Mouse (Mus musculus): ENCODE results near the gene Tpi1.
A peak's percentile ranks its signal among the peaks of the same experiment; 100 is the strongest.
"Not testable (repeated sequence)": the region's sequence is repeated elsewhere in the genome, so short reads cannot be mapped to it uniquely, and the experiment has no call there.

The Tpi1 gene

DNA sequence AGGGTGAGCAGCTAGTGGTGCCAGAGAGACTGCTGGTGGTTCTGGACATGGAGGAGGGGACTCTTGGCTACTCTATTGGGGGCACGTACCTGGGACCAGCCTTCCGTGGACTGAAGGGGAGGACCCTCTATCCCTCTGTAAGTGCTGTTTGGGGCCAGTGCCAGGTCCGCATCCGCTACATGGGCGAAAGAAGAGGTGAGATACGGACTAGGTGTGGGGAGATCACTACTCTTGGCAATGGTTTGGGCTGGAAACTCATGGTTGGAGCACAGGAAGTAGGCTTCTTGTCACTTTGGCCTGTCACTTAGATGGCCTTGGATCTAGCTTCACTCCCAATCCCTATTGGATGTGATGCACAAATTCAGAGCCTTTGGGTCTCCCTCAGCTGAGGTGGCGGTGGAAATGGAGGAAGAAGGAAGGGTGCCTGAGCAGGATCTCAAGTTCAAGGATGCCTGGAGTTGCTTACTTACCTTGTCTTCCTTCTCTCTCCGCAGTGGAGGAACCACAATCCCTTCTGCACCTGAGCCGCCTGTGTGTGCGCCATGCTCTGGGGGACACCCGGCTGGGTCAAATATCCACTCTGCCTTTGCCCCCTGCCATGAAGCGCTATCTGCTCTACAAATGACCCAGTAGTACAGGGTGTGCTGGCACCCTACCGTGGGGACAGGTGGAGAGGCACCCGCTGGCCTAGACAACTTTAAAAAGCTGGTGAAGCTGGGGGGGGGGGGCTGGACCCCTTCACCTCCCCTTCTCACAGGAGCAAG is 4.1 kb downstream of the Tpi1 start:
- no peak for DNase-seq (ENCODE audit: low read depth in 1 of 2, low spot score in 2 of 2)

DNA sequence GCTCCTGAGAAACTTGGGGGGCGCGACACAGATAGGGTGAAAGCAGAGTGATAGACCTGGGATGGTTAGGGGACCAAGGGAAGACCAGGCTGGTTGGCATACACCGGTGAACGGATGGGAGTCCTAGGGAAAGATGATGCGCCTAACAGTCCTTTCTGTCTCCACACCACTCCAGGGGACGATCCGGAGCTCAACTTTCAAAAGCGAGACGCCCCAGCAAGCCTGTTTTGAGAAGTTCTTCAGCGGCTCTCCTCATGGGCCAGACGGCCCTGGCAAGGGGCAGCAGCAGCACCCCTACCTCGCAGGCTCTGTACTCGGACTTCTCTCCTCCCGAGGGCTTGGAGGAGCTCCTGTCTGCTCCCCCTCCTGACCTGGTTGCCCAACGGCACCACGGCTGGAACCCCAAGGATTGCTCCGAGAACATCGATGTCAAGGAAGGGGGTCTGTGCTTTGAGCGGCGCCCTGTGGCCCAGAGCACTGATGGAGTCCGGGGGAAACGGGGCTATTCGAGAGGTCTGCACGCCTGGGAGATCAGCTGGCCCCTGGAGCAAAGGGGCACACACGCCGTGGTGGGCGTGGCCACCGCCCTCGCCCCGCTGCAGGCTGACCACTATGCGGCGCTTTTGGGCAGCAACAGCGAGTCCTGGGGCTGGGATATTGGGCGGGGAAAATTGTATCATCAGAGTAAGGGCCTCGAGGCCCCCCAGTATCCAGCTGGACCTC is 4.9 kb downstream of the Tpi1 start:
- DNase-seq (ENCODE audit: low read depth in 1 of 2, low spot score in 2 of 2), result peak in 1 of 2 experiments; percentile 70

DNA sequence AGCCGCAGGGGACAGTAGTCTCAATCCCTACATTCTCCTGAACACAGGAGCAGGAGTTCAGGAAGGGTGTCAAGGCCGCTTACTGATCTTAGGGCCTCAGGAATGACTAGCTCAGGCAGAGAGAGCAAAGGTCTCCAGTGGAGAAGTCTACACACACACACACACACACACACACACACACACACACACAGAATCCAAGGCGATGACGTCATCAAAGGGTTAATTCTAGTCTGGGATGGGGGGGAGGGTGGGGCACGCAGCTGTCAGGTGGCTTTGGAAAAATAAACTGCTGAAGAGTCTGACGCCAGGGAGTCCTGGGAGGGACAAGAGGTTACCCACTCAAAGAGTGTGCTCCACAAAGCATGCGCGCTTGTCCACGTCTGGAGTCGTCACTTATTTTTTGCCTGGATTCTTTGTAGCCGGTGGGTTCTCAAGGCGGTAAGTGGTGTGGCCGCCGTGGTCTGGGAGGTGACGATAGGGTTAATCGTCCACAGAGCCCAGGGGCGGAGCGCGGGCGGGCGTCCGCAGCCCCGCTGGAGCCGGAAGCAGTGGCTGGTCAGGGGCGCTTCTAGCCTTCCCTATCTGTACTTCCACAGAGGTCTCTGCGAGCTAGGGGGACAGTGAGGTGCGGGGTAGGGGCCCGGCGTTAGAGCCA is 5.6 kb downstream of the Tpi1 start, which contains the start of gene Spsb2:
Gene Spsb2, plus strand, starts transcription at position 304 of the 655 bp plus-strand sequence.
- DNase-seq (ENCODE audit: low read depth in 1 of 2, low spot score in 2 of 2), result no peak

DNA sequence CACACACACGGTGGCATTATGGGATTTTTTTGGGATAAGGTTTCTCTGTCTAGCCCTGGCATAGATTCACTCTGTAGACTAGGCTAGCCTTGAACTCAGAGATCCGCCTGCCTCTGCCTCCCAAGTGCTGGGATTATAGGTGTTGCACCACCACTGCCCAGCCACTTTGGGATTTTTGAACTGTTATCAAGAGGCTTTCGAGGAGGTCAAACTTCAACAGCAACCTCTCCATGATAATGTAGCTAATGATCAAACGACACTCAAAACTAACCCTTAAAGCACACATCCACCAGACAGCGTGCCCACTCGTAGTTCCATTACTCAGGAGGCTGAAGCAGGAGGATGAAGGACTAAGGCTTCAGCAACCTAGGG is 6.1 kb downstream of the Tpi1 start:
- DNase-seq (ENCODE audit: low read depth in 1 of 2, low spot score in 2 of 2), result no peak

DNA sequence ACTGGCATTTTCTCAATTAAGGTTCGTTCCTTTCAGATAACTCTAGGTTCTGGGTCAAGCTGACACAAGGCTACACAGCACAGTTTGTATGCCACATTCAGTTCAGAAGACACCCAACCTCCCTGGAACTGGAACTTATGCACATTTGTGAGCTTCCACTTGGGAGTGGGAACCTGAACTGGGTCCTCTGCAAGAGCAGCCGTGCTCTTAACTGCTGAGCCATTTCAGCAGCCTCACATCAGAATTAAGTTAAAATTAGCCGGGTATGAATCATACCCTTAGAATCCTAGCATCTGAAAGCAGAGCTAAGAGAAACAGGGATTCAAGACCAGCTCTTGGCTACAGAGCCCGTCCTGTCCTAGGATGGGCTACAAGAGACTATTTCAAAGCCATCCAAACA is 6.7 kb downstream of the Tpi1 start:
- DNase-seq (ENCODE audit: low read depth in 1 of 2, low spot score in 2 of 2), result no peak

DNA sequence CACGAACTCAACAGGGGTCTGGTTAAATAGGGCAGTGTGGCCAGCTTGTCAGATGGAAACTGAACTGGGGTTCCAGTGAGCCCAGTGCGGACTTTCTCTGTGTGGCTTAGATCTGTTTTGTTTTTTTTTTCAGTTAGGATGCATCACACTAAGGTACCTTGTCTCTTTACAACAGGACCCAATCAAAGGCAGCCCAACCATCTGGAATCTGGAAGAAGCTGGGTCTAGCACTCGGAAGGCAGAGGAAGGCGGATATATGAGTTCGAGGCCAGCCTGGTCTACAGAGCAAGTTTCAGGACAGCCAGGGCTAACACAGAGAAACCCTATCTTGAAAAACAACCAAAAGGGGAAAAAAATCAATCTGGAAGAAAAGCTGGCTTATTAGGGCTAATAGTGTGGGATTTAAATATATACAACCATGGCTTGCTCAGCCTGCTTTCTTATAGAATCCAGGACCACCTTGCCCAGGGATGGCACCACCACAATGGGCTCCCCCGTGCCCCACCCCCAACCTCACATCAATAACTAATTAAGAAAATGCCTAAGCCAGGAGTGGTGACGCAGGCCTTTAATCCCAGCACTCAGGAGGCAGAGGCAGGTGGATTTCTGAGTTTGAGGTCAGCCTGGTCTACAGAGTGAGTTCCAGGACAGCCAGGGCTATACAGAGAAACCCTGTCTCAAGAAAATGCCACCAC is 7.5 kb downstream of the Tpi1 start:
- no peak for DNase-seq (ENCODE audit: low read depth in 1 of 2, low spot score in 2 of 2)

DNA sequence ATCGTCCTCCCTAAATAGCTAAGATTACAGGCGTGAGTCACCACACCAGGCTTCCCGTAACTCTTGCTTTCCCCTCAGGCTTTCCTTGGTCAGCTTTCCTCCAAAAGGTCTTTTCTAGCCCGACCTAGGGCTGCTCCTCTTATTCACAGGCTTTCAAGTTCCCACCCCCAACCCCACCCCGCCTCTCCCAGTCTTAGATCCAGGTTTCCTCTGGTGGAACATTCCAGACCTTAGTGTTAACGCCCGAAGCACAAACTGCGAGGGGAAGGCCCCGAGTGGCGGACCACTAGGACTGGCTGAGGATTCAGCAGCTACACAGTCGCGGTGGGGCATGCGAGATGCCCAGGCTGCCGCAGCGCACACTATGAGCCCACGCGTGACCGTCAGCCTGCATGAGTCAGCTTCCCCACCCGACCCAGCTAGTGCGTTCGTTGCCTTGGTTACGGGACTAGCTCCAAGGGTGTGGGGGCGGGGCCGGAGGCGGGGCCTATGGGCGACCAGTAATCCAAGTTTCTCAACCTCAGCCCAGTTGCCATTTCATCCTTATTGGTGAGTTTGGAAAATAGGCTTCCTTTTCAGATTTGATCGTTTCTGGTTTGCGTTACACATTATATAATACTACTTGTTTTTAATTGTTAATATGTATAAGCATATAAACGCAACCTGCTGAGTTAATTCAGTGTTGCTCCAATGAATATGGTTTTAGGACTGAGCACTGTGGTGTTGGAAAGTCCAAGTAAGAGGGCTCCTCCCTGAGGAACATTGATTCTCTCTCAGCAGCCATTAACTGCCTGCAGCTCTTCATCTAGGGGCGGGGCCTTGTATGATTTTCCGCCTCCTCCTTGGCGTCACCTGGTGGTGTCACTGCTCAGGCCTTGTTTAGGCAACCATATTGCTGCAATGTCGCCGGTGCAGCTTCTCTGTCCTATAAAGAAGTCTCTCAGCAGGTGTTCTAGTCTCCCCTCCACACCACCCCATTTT is 8.5 kb downstream of the Tpi1 start:
- peak; percentile 80 to 88 for DNase-seq (ENCODE audit: low read depth in 1 of 2, low spot score in 2 of 2)

DNA sequence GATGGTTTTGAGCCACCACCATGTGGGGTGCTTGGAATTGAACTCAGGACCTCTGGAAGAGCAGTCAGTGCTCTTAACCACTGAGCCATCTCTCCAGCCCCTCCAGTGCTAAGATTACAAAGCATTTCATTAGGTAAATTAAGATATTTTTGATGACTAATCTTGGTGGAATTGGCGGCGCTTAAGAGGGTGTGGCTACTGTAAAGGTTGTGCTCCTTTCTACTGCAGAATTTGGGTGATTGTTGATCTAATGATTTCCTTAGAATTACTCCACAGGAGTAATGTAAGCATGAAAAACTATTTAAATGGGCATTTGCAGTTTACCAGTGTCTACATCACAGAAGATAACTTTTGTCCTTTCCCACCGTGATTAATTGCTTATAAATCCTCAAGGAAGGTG is 9.8 kb downstream of the Tpi1 start:
- no peak for DNase-seq (ENCODE audit: low read depth in 1 of 2, low spot score in 2 of 2)

DNA sequence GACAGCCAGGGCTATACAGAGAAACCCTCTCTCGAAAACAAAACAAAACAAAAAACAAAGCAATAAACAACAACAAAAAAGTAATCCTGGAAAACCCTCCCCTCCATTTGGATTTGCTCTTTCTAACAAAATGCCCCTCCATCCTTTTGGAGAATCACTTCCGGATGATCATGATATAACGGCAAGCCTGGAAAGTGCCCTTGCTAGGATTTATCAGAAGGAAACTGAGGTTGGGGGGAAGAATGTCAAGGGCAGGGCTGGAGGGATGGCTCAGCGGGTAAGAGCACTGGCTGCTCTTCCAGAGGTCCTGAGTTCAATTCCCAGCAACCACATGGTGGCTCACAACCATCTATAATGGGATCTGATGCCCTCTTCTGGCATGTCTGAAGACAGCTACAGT is 10.4 kb downstream of the Tpi1 start:
- DNase-seq (ENCODE audit: low read depth in 1 of 2, low spot score in 2 of 2), result not testable (repeated sequence)

DNA sequence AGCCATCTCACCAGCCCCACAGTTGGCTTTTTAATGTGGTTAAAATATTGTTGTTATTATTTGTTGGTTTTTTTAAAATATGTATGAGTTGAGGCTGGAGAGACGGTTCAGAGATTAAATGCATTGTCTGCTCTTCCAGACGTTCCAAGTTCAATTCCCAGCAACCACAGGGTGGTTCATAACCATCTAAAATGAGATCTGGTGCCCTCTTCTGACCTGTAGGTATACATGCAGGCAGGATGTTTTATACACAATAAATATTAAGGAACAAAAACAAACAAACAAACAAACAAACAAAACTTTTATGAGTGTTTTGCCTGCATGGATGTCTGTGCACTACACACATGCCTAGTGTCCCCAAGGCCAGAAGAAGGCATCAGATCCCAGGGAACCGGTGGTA is 11.0 kb downstream of the Tpi1 start:
- no peak for DNase-seq (ENCODE audit: low read depth in 1 of 2, low spot score in 2 of 2)

DNA sequence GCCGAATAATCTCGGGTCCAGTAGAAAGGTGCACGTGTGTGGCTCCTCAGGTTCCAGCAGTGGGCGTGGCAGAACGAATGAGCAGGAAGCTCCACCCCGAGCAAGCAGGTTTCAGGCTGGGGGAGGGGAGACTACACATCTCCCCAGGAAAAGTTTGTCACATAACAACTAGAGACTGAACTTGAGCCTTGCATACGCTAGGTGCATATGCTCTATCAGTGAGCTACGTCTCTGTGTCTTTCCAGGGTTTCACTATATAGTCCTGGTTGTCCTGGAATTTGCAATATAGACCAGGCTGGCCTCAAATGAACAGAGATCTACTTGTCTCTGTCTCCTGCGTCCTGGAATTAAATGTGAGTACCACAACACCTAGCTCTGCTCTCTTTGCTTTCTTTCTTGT is 11.7 kb downstream of the Tpi1 start:
- DNase-seq (ENCODE audit: low read depth in 1 of 2, low spot score in 2 of 2), result not testable (repeated sequence)

DNA sequence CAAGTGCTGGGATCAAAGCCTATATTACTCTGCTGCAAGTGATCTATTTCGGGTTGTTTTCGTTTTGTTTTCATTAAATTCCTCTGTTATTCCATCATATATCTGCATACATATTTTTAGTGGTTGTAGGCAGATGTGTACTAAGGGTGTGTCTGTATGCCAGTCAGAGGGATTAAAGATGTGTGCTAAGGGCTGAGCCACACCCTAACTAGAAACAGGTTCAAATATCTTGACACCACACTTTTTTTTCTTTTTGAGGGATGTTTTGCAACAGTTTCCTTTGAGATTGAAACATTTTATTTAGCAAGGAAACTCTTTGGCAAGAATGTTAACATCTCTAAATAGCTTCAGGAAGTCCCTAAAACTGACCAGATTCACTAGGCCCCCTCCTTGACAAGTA is 17.9 kb downstream of the Tpi1 start:
- no peak for DNase-seq (ENCODE audit: low read depth in 1 of 2, low spot score in 2 of 2)

DNA sequence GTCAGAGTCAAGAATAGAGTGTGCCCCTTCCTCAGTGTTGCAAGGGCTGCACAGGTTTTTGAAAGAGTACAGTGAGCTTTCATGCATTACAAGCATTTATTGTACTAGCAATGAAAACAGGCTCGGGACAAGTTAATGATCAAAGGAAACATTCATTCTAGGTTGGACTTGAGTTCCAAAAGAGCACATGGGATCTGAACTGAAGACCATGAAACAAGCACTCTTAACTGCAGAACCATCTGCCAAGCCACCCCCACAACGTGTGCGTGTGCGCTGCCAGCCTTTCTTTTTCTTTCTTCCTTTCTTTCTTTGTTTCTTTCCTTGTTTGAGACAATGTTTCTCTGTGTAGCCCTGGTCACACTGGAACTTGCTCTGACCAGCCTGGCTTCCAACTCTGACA is 18.3 kb downstream of the Tpi1 start:
- no peak for DNase-seq (ENCODE audit: low read depth in 1 of 2, low spot score in 2 of 2)

DNA sequence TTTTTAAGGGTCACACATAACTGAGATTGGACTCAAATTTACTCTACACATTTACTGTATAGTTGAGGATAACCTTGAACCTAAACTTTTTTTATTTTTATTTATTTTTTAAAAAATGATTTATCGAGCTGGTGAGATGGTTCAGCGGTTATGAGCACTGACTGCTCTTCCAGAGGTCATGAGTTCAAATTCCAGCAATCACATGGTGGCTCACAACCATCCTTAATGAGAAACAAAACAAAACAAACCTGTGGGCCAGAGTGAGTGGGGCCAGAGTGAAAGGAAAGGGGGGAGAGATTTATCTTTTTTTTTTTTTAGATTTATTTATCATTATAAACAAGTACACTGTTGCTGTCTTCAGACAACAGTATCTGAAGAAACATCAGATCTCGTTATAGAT is 22.2 kb downstream of the Tpi1 start:
- DNase-seq (ENCODE audit: low read depth in 1 of 2, low spot score in 2 of 2), result no peak

DNA sequence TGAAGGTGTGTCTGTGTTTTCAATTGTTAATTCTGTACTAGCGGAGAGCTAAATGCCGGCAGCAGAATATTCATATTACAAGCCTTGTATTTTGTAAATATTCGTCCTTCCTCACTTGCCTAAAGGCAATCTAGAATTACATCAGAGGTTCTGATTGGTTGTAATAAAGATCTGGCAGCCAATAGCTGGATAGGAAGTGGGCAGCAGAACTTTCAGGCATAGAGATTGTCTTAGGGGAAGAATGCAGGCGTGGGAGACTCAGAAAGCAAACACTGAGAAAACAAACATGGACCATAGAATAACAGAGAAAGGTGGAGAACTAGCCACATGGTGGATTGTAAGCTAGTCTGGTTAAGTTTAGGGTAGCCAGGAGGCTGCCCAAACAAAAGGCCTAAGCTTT is 24.0 kb downstream of the Tpi1 start:
- DNase-seq (ENCODE audit: low read depth in 1 of 2, low spot score in 2 of 2), result no peak

DNA sequence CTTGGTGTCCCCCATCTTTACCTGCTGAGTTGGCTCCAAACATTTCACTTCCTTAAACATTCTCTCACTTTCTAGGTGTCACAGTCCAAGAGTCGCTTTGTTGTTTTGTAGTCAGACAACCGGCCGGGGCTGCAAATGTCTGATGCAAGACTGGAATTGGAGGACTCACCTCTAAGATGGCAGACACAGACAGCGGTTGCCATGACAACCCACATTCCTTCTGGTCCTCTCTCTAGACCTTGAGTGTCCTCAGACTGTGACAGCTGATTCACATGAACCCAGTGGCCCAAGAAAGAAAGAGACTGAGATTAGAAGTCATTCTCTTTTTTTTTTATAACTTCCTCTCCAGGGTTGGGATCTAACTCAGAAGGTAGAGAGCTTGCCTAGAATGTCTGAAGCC is 24.6 kb downstream of the Tpi1 start:
- DNase-seq (ENCODE audit: low read depth in 1 of 2, low spot score in 2 of 2), result no peak

DNA sequence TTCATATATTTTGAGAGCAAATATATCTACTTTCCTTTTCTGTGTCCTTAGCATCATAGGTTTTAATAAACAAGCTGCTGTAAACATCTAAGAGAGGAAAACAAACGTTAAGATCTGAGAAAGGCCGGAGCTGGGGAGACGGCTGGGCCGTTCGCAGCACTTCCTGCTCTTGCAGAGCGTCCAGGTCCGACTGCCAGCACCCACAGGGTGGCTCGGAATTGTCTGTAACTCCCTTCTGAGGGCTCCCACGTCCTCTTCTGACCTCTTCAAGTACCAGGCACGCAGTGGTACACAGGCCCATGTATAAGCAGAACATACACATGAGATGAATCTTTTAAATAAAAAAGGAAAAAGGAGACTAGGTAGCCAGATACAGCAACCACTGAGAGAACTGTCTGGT is 26.4 kb downstream of the Tpi1 start:
- no peak for DNase-seq (ENCODE audit: low read depth in 1 of 2, low spot score in 2 of 2)

DNA sequence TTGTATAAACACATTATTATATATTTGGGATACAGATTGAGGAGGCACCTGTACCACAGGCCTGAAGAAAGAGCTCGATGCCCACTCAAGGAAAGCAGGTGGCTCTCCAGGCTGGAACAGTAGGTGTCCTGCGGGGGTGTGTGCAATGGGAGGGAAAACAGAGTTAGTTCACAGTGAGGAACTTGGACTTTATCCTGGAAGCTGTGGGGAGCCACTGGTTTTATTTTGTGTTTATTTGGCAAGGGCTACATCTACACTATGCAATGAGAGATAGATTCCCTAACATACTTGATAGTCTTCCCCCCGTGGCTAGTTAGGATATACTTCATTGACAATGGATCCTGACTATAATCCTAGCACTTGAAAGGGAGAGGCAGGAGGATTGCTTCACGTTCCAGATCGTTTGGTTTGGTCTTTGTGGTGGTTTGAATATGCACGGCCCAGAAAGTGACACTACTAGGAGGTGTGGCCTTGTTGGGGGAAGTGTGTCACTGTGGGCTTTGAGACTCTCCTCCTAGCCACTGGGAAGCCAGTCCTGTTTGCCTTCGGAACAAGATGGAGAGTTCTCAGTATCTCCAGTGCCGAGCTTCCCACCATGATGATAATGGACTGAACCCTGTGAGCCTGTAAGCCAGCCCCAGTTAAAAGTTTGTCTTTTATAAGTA is 27.2 kb downstream of the Tpi1 start:
- DNase-seq (ENCODE audit: low read depth in 1 of 2, low spot score in 2 of 2), result no peak

DNA sequence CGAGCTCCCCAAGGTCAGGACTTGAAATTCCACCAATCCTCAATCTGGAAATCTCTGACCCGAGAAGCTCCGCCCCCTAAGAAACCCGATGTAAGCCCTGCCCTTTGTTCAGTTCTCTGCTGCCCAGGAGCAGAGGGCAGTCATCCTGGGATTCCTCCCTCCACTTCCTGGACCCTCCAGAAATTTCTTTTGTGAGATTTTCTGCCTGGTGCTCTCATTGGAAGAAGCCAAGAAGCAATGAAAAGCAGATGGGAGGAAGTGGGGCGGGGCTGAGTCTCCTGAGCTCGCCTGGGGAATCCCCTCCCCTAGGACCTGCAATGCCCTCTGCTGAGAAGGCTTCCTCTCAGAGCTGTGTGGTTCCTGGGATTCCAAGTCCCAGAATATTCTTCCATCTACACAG is 31.7 kb downstream of the Tpi1 start:
- no peak for DNase-seq (ENCODE audit: low read depth in 1 of 2, low spot score in 2 of 2)

DNA sequence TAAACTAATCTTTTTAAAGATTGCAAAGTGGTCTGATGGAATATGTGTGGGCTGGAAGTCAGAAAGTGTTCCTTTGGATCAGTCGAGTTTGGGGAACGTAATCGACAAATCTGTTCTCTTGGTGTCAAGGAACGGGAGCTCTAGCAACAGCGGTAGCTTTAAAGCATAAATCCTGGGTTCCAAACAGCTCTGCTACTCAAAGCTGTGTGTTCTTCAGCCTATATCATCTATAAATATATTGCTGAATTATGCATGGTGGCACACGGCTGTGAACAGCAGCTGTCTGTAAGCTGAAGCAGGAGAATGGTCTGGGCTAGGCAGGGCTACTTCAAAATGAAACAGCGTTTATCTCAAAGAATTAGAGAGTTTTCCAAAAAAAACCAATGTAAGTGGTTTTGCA is 33.2 kb downstream of the Tpi1 start:
- no peak for DNase-seq (ENCODE audit: low read depth in 1 of 2, low spot score in 2 of 2)

All from monocyte, adult 2 months (primary cell).